Mouse (Mus musculus): ENCODE results near the gene Srpr. TPM values are rescaled to one million over a fixed set of nuclear protein-coding genes. Genes with fewer than 3 reads are reported as not detected.

The Srpr gene
- total and polyA plus RNA-seq, 3 experiments = 42.9 to 113 (median 63.5) TPM

GRCm38 (mm10) chr9:35203536-35203935 is 3.6 kb downstream of the Srpr start (continued):
- TF ChIP-seq CTCF (IDR thresholded peaks at IDR 0.05 in 2 of 3, conservative IDR thresholded peaks at IDR 0.05 in 1 of 3; ENCODE audit: control insufficient read depth in 1 of 3, insufficient read depth in 1 of 3, low read depth in 2 of 3, low read length in 3 of 3, poor library complexity in 1 of 3, severe bottlenecking in 1 of 3) = no peak
- no peak for TF ChIP-seq UBTF (IDR thresholded peaks at IDR 0.05; ENCODE audit: borderline replicate concordance, insufficient read depth, low read depth, low read length)
- TF ChIP-seq ZMIZ1 (IDR thresholded peaks at IDR 0.05; ENCODE audit: low read depth, low read length) = no peak
- TF ChIP-seq SIN3A (IDR thresholded peaks at IDR 0.05; ENCODE audit: low read length) = 0 out of 2 replicates have a peak, but pooled peaks have one; percentile 47
- TF ChIP-seq POLR2AphosphoS5 (IDR thresholded peaks at IDR 0.05; ENCODE audit: borderline replicate concordance, low read depth, low read length) = no peak
- no peak for TF ChIP-seq USF2 (IDR thresholded peaks at IDR 0.05; ENCODE audit: borderline replicate concordance in 1 of 2, insufficient read depth in 1 of 2, low read depth in 1 of 2, low read length in 2 of 2)
- TF ChIP-seq POLR2AphosphoS2 (IDR thresholded peaks at IDR 0.05; ENCODE audit: low read length) = peak; percentile 47; the same call in 1 of the 2 replicates
- TF ChIP-seq BHLHE40 (IDR thresholded peaks at IDR 0.05; ENCODE audit: borderline replicate concordance, low read depth, low read length) = no peak
- no peak for TF ChIP-seq MAFK (IDR thresholded peaks at IDR 0.05; ENCODE audit: borderline replicate concordance, low read depth, low read length)

- Histone ChIP-seq H3K79me2 (ENCODE audit: control insufficient read depth, insufficient read depth, low read length, poor library complexity) (peaks cover 1% of the 10 kb centered on the region; the same call in 1 of the 2 replicates), H3K9me3 (replicated peaks; ENCODE audit: insufficient read depth, low read length) (no peaks in the 10 kb centered on the region), H3K4me1 (ENCODE audit: control insufficient read depth in 1 of 2, insufficient read depth in 2 of 2, low read length in 2 of 2) (peaks cover 10 to 11% of the 10 kb centered on the region in 2 experiments), H3K9ac (ENCODE audit: control insufficient read depth, low read depth, low read length, poor library complexity, severe bottlenecking) (no peak overlapping the region), H3K36me3 (ENCODE audit: control insufficient read depth in 1 of 2, insufficient read depth in 2 of 2, low read length in 2 of 2) (peaks cover 8 to 19% of the 10 kb centered on the region in 2 experiments), H3K27me3 (ENCODE audit: control insufficient read depth in 1 of 2, insufficient read depth in 2 of 2, low read length in 2 of 2) (no peaks in the 10 kb centered on the region), H3K4me3 (ENCODE audit: control insufficient read depth in 1 of 2, insufficient read depth in 1 of 2, low read depth in 2 of 2, low read length in 2 of 2) (no peak overlapping the region), H3K27ac (ENCODE audit: control insufficient read depth, low read depth, low read length) (no peak overlapping the region)
- no peak for DNase-seq (ENCODE audit: low read depth, low spot score)
- TF ChIP-seq SMC3 (IDR thresholded peaks at IDR 0.05; ENCODE audit: low read depth, low read length) (no peak), TCF12 (IDR thresholded peaks at IDR 0.05; ENCODE audit: low read depth, low read length) (no peak), MEF2A (IDR thresholded peaks at IDR 0.05; ENCODE audit: extremely low read depth, insufficient replicate concordance, low read depth, low read length, poor library complexity, severe bottlenecking) (no peak), GABPA (IDR thresholded peaks at IDR 0.05; ENCODE audit: low read depth, low read length) (no peak), ZC3H11A (IDR thresholded peaks at IDR 0.05; ENCODE audit: low read depth, low read length) (no peak), NRF1 (IDR thresholded peaks at IDR 0.05; ENCODE audit: insufficient read depth, low read depth, low read length, poor library complexity, severe bottlenecking) (no peak), MXI1 (IDR thresholded peaks at IDR 0.05; ENCODE audit: low read depth, low read length) (no peak), CHD1 (IDR thresholded peaks at IDR 0.05; ENCODE audit: low read depth, low read length) (no peak), GATA1 (IDR thresholded peaks at IDR 0.05; ENCODE audit: low read depth, low read length) (no peak), RAD21 (IDR thresholded peaks at IDR 0.05; ENCODE audit: low read depth, low read length) (no peak), HCFC1 (IDR thresholded peaks at IDR 0.05; ENCODE audit: low read depth, low read length) (no peak), MAZ (IDR thresholded peaks at IDR 0.05; ENCODE audit: low read depth, low read length) (no peak), UBTF (IDR thresholded peaks at IDR 0.05; ENCODE audit: borderline replicate concordance, insufficient read depth, low read depth, low read length) (no peak), MAFK (IDR thresholded peaks at IDR 0.05; ENCODE audit: borderline replicate concordance, low read depth, low read length) (no peak), ZKSCAN1 (IDR thresholded peaks at IDR 0.05; ENCODE audit: low read depth, low read length) (no peak), EP300 (IDR thresholded peaks at IDR 0.05; ENCODE audit: low read depth in 1 of 2, low read length in 2 of 2) (no peak)
Observed at GRCm38 (mm10) chr9:35204421-35204820, 4.4 kb downstream of the Srpr start.

Measured in MEL (cell line).